14 mouse cellular contexts compared by ENCODE assay signal in genomic region chr8:111574016-111574415, GRCm38 (mm10). TPM values are rescaled to one million over a fixed set of nuclear protein-coding genes. Genes with fewer than 3 reads are reported as not detected.
DNase-seq lines count a peak whose midpoint lies in the region; ATAC-seq and TF ChIP-seq lines count a peak whose summit lies in the region.
"Had no signal": no experiment of that assay in that cellular context is flagged by ENCODE, and none has a peak within 500 bp of the region (broad histone marks: within the 10 kb centered on the region; RNA-seq: fewer than 3 reads in every experiment).

No protein-coding gene starts in this region.

- intact Hi-C loops in heart, postnatal 10 days (cut with DNase I): no loop called here

- no peak overlapping the region for H3K9ac ChIP-seq in heart, embryonic 11.5 days (ENCODE audit: low read depth, low read length)
- no peak overlapping the region for H3K9ac ChIP-seq in midbrain, embryonic 11.5 days (ENCODE audit: low read length)
- H3K9ac ChIP-seq in midbrain, embryonic 16.5 days (ENCODE audit: low read depth, low read length): no peak overlapping the region

- H3K27ac ChIP-seq in heart, embryonic 11.5 days (ENCODE audit: low read depth, low read length): peak overlapping the region; percentile 42
- H3K27ac ChIP-seq in midbrain, embryonic 11.5 days (ENCODE audit: low read depth, low read length): peak overlapping the region; percentile 30; the same call in 1 of the 2 replicates
- no peak overlapping the region for H3K27ac ChIP-seq in midbrain, embryonic 16.5 days (ENCODE audit: low read length)
- H3K27ac ChIP-seq in olfactory bulb, adult 2 months (ENCODE audit: insufficient read depth, low read depth, low read length): 0 out of 2 replicates have a peak overlapping the region, but pooled peaks have one; percentile 21
- H3K27ac ChIP-seq: stomach, postnatal 0 days had no signal

- no peak for TF ChIP-seq POLR2A in olfactory bulb, adult 2 months (IDR thresholded peaks at IDR 0.05; ENCODE audit: insufficient read depth, low read depth, low read length)

- no peaks in the 10 kb centered on the region for H3K9me3 ChIP-seq in heart, embryonic 11.5 days (replicated peaks; ENCODE audit: control insufficient read depth, low read length)
- H3K9me3 ChIP-seq in midbrain, embryonic 11.5 days (ENCODE audit: control insufficient read depth, low read length): no peaks in the 10 kb centered on the region
- no peaks in the 10 kb centered on the region for H3K9me3 ChIP-seq in midbrain, embryonic 16.5 days (replicated peaks; ENCODE audit: control insufficient read depth, low read length, poor library complexity, severe bottlenecking)

- ATAC-seq in heart, embryonic 11.5 days (replicated peaks; ENCODE audit: insufficient number of reproducible peaks, low FRiP score, low TSS enrichment): no peak
- no peak for ATAC-seq in midbrain, embryonic 11.5 days (ENCODE audit: low FRiP score)
- no peak for ATAC-seq in midbrain, embryonic 16.5 days
- ATAC-seq in inflammation-experienced regulatory T-cells, adult 6 months: peak; percentile 49

- no peak for DNase-seq in heart, postnatal 10 days
- DNase-seq in midbrain, embryonic 11.5 days (ENCODE audit: low spot score, missing footprints): no peak
- no peak for DNase-seq in right cerebral cortex, postnatal 4 days
- no peak for DNase-seq in adrenal gland, adult 18-20 months (ENCODE audit: low spot score in 2 of 2)
- DNase-seq: cerebellum, adult 18-20 months; heart, adult 11 months; kidney, postnatal 36 days; lung, postnatal 4 days had no signal

- peak overlapping the region; percentile 19; the same call in 1 of the 2 replicates for H3K4me3 ChIP-seq in heart, embryonic 11.5 days (ENCODE audit: low read depth, low read length)
- H3K4me3 ChIP-seq in midbrain, embryonic 11.5 days (ENCODE audit: low read depth, low read length): no peak overlapping the region
- H3K4me3 ChIP-seq in midbrain, embryonic 16.5 days (ENCODE audit: low read depth, low read length): no peak overlapping the region
- H3K4me3 ChIP-seq in olfactory bulb, adult 2 months (ENCODE audit: insufficient read depth, low read depth, low read length): no peak overlapping the region
- H3K4me3 ChIP-seq: myocyte had no signal

- peaks cover 26% of the 10 kb centered on the region for H3K4me1 ChIP-seq in heart, embryonic 11.5 days (ENCODE audit: control insufficient read depth, insufficient read depth, low read length)
- peaks cover 18% of the 10 kb centered on the region for H3K4me1 ChIP-seq in midbrain, embryonic 11.5 days (ENCODE audit: control insufficient read depth, insufficient read depth, low read length)
- H3K4me1 ChIP-seq in midbrain, embryonic 16.5 days (ENCODE audit: control insufficient read depth, insufficient read depth, low read length): peaks cover 33% of the 10 kb centered on the region
- H3K4me1 ChIP-seq in olfactory bulb, adult 2 months (ENCODE audit: control insufficient read depth, insufficient read depth, low read length): peaks cover 17% of the 10 kb centered on the region

- 38% methylated on average over 2 of the region's 2 CpGs for WGBS in heart, embryonic 11.5 days (ENCODE audit: insufficient replicate concordance)
- 86% methylated on average over 2 of the region's 2 CpGs for WGBS in midbrain, embryonic 11.5 days
- WGBS in midbrain, embryonic 16.5 days: 79% methylated on average over 2 of the region's 2 CpGs
- 56% methylated on average over 2 of the region's 2 CpGs for WGBS in olfactory bulb, adult 2 months

- no peak for TF ChIP-seq CTCF in olfactory bulb, adult 2 months (IDR thresholded peaks at IDR 0.05; ENCODE audit: insufficient read depth, low read depth, low read length)

- no peaks in the 10 kb centered on the region; the same call in 1 of the 2 replicates for H3K36me3 ChIP-seq in heart, embryonic 11.5 days (ENCODE audit: control insufficient read depth, insufficient read depth, low read length)
- H3K36me3 ChIP-seq in midbrain, embryonic 11.5 days (ENCODE audit: control insufficient read depth, insufficient read depth, low read length): no peaks in the 10 kb centered on the region
- H3K36me3 ChIP-seq in midbrain, embryonic 16.5 days (ENCODE audit: control insufficient read depth, insufficient read depth, low read length): no peaks in the 10 kb centered on the region

- H3K27me3 ChIP-seq in heart, embryonic 11.5 days (ENCODE audit: control insufficient read depth, insufficient read depth, low read length): no peaks in the 10 kb centered on the region
- H3K27me3 ChIP-seq in midbrain, embryonic 11.5 days (ENCODE audit: control insufficient read depth, insufficient read depth, low read length): no peaks in the 10 kb centered on the region
- H3K27me3 ChIP-seq in midbrain, embryonic 16.5 days (ENCODE audit: control insufficient read depth, insufficient read depth, low read depth, low read length): no peaks in the 10 kb centered on the region

- H3K4me2 ChIP-seq in heart, embryonic 11.5 days: peak overlapping the region; percentile 58
- no peak overlapping the region for H3K4me2 ChIP-seq in midbrain, embryonic 11.5 days
- H3K4me2 ChIP-seq in midbrain, embryonic 16.5 days (ENCODE audit: low read length): no peak overlapping the region

RNA-seq across cellular contexts. Expression of gene Znrf1, which starts 38.1 kb away (rescaled TPM):
- polyA plus RNA-seq in heart, embryonic 11.5 days (2014; fragmentation: Nextera tagmentation; extraction: Ambion mirVana): 23.1 and 23.7 TPM in 2 replicates
- 10 to 100 TPM; 66.2 to 69.2 TPM for total RNA-seq in heart, postnatal 10 days (2021)
- 38.6 and 45.6 TPM in 2 replicates for polyA plus RNA-seq in midbrain, embryonic 11.5 days (2014; fragmentation: Nextera tagmentation; extraction: Ambion mirVana)
- polyA plus RNA-seq in midbrain, embryonic 16.5 days (2015; fragmentation: Nextera tagmentation; extraction: Ambion mirVana): 73.2 and 73.4 TPM in 2 replicates
- polyA plus RNA-seq in inflammation-experienced regulatory T-cells, adult 6 months (2017; shearing (Covaris generic)): 10 to 100 TPM; 12.4 to 58.2 (median 50.7) TPM
- polyA plus RNA-seq in olfactory bulb, adult 2 months (2012; ENCODE audit: insufficient read depth, insufficient read length, low replicate concordance, missing spikeins): 177 TPM in 1 of 2 replicates, not detected in the other
- total RNA-seq in adrenal gland, adult 18-20 months (2021): 10 to 100 TPM; 31.0 to 36.3 TPM

RNA-seq across cellular contexts. Expression of gene Wdr59, which starts 52.1 kb away (rescaled TPM):
- 2.5 and 4.2 TPM in 2 replicates for polyA plus RNA-seq in heart, embryonic 11.5 days (2014; fragmentation: Nextera tagmentation; extraction: Ambion mirVana)
- total RNA-seq in heart, postnatal 10 days (2021): 10 to 100 TPM in 1 of 2 experiments, 1 to 10 TPM in 1; 10.0 to 10.2 TPM
- polyA plus RNA-seq in midbrain, embryonic 11.5 days (2014; fragmentation: Nextera tagmentation; extraction: Ambion mirVana): 2.9 TPM in 2 replicates
- polyA plus RNA-seq in midbrain, embryonic 16.5 days (2015; fragmentation: Nextera tagmentation; extraction: Ambion mirVana): 8.0 and 9.1 TPM in 2 replicates
- 1 to 10 TPM; 2.9 to 4.9 (median 4.6) TPM for polyA plus RNA-seq in inflammation-experienced regulatory T-cells, adult 6 months (2017; shearing (Covaris generic))
- not detected in 2 replicates for polyA plus RNA-seq in olfactory bulb, adult 2 months (2012; ENCODE audit: insufficient read depth, insufficient read length, low replicate concordance, missing spikeins)
- 10 to 100 TPM in 1 of 2 experiments, 1 to 10 TPM in 1; 9.2 to 10.3 TPM for total RNA-seq in adrenal gland, adult 18-20 months (2021)

RNA-seq across cellular contexts. Expression of gene Ldhd, which starts 56.2 kb away (rescaled TPM):
- 0.39 and 0.52 TPM in 2 replicates for polyA plus RNA-seq in heart, embryonic 11.5 days (2014; fragmentation: Nextera tagmentation; extraction: Ambion mirVana)
- total RNA-seq in heart, postnatal 10 days (2021): 1 to 10 TPM; 6.0 to 6.2 TPM
- polyA plus RNA-seq in midbrain, embryonic 11.5 days (2014; fragmentation: Nextera tagmentation; extraction: Ambion mirVana): 0.19 and 0.22 TPM in 2 replicates
- polyA plus RNA-seq in midbrain, embryonic 16.5 days (2015; fragmentation: Nextera tagmentation; extraction: Ambion mirVana): 0.93 and 1.3 TPM in 2 replicates
- polyA plus RNA-seq in inflammation-experienced regulatory T-cells, adult 6 months (2017; shearing (Covaris generic)): 1 to 10 TPM in 1 of 3 experiments, under 1 TPM in 2; 0.36 to 1.2 (median 0.95) TPM
- not detected in 2 replicates for polyA plus RNA-seq in olfactory bulb, adult 2 months (2012; ENCODE audit: insufficient read depth, insufficient read length, low replicate concordance, missing spikeins)
- total RNA-seq in adrenal gland, adult 18-20 months (2021): 100 to 1,000 TPM in 1 of 2 experiments, 10 to 100 TPM in 1; 65.1 to 101 TPM
